Mouse (Mus musculus) kidney, adult 8-10 months (tissue): ENCODE data around the gene Olfr711.
"Not testable (repeated sequence)": the region's sequence is repeated elsewhere in the genome, so short reads cannot be mapped to it uniquely, and the experiment has no call there.

Source experiments
- DNase-seq, 2 experiments: peaks; one replicate each; pipeline ENCODE4 v3.0.0; 2022

Gene Olfr711

GRCm38 (mm10) chr7:106975353-106975752 lies at the start of gene Olfr711:
TSS of gene Olfr711 (minus strand) at chr7:106975453.
- no peak for DNase-seq

GRCm38 (mm10) chr7:107005972-107006371 lies 30.7 kb upstream of the Olfr711 start, which contains the start of gene Olfr2:
TSS of gene Olfr2 (minus strand) at chr7:107006072.
- DNase-seq = no peak

- no peak for DNase-seq
Observed at GRCm38 (mm10) chr7:107004169-107004568, 28.9 kb upstream of the Olfr711 start.

GRCm38 (mm10) chr7:107000798-107001197 lies 25.5 kb upstream of the Olfr711 start:
- DNase-seq = no peak

GRCm38 (mm10) chr7:106985236-106985635 lies 10.0 kb upstream of the Olfr711 start:
- no peak for DNase-seq

GRCm38 (mm10) chr7:106967503-106967902 lies 7.8 kb downstream of the Olfr711 start:
- DNase-seq = peak in 1 of 2 experiments; percentile 2

- no peak for DNase-seq
Observed at GRCm38 (mm10) chr7:106963837-106964236, 11.4 kb downstream of the Olfr711 start, which contains the start of gene Olfr6. TSS of gene Olfr6 (minus strand) at chr7:106963937.

GRCm38 (mm10) chr7:106948212-106948611 lies 27.0 kb downstream of the Olfr711 start, which contains the start of gene Olfr710:
TSS of gene Olfr710 (minus strand) at chr7:106948312.
- DNase-seq = no peak

- DNase-seq = no peak
Observed at GRCm38 (mm10) chr7:106932119-106932518, 43.1 kb downstream of the Olfr711 start, which contains the start of gene Olfr709-ps1. TSS of gene Olfr709-ps1 (minus strand) at chr7:106932219.

GRCm38 (mm10) chr7:106920961-106921360 lies 54.3 kb downstream of the Olfr711 start:
- not testable (repeated sequence) for DNase-seq
